Mouse (Mus musculus) heart, postnatal 0 days (tissue): Measurements from ENCODE around the gene Tubb5.
A peak's percentile ranks its signal among the peaks of the same experiment; 100 is the strongest.

Experiments used
- CTCF ChIP-seq: IDR thresholded peaks from 2 replicates; pipeline ENCODE4 v1.5.1; 2016; ENCODE audit warnings: antibody characterized with exemption, control low read depth, low read depth
- EP300 ChIP-seq: IDR thresholded peaks from 2 replicates; pipeline ENCODE4 v1.6.1; 2016; ENCODE audit warnings: antibody characterized with exemption, low read depth

DNA sequence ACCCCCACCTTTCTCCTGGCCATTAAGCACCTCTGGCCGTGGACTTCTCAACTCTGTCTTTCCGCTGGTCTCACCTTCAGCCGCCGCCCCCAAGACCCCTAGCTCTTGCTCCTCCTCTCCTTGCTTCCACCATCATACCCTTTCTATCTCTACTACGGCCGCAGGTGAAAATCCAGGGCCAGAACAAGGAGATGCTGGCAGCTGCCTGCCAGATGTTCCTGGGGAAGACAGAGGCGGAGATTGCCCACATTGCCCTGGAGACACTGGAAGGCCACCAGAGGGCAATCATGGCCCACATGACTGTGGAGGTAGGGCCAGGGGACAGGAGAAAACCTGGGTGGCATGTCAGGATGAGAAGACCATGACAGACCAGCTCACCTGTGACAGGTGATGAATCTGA lies 13.7 kb downstream of the Tubb5 start:
- TF ChIP-seq CTCF (peak; percentile 45), EP300 (no peak)
